8 mouse cellular contexts compared by ENCODE assay signal in genomic region chr6:4740511-4740910, GRCm38 (mm10). TPM values are rescaled to one million over a fixed set of nuclear protein-coding genes. Genes with fewer than 3 reads are reported as not detected.
DNase-seq lines count a peak whose midpoint lies in the region; ATAC-seq lines count a peak whose summit lies in the region.

No protein-coding gene starts in this region.

- H3K36me3 ChIP-seq in midbrain, embryonic 15.5 days (replicated peaks): no peaks in the 10 kb centered on the region

- H3K4me3 ChIP-seq in midbrain, embryonic 15.5 days: no peak overlapping the region

- H3K4me2 ChIP-seq in midbrain, embryonic 15.5 days: no peak overlapping the region

- 0 out of 2 replicates have a peak overlapping the region, but pooled peaks have one; percentile 9 for H3K27ac ChIP-seq in midbrain, embryonic 15.5 days

- peaks cover 39% of the 10 kb centered on the region for H3K4me1 ChIP-seq in midbrain, embryonic 15.5 days

- H3K9ac ChIP-seq in midbrain, embryonic 15.5 days: no peak overlapping the region

- no peaks in the 10 kb centered on the region for H3K27me3 ChIP-seq in midbrain, embryonic 15.5 days (replicated peaks)

- peak; percentile 25 for DNase-seq in ovary, postnatal 36 days (ENCODE audit: low spot score)
- no peak for DNase-seq in ovary, postnatal 14 days (ENCODE audit: low spot score)
- peak; percentile 44 for DNase-seq in embryo, embryonic 10.5 days (ENCODE audit: low spot score)
- DNase-seq in heart, adult 8-10 months (ENCODE audit: low spot score): peak; percentile 27
- DNase-seq in left cerebral cortex, postnatal 25 days (ENCODE audit: low spot score in 2 of 2): peak; percentile 12 to 55
- DNase-seq in urinary bladder, postnatal 25 days (ENCODE audit: low spot score): no peak

- intact Hi-C loops in left cerebral cortex, postnatal 25 days (cut with DNase I): no loop called here

- ATAC-seq in midbrain, embryonic 15.5 days (replicated peaks): no peak
- ATAC-seq in erythroid progenitor cell, adult 5-6 weeks (replicated peaks; ENCODE audit: low FRiP score, poor library complexity, severe bottlenecking): no peak

- no peaks in the 10 kb centered on the region for H3K9me3 ChIP-seq in midbrain, embryonic 15.5 days

- 19% methylated on average over 6 of the region's 6 CpGs for WGBS in midbrain, embryonic 15.5 days

RNA-seq across cellular contexts. Expression of gene Sgce, which starts 6.5 kb away (rescaled TPM):
- total RNA-seq in heart, adult 8-10 months (2022): 10 to 100 TPM; 15.6 to 19.6 (median 17.3) TPM
- 10 to 100 TPM; 34.7 to 35.1 TPM for total RNA-seq in left cerebral cortex, postnatal 25 days (2021)
- 58.5 and 58.9 TPM in 2 replicates for polyA plus RNA-seq in midbrain, embryonic 15.5 days (2015; fragmentation: Nextera tagmentation; extraction: Ambion mirVana)
- total RNA-seq in erythroid progenitor cell, adult 5-6 weeks (2015; ENCODE audit: low replicate concordance): 3.4 TPM in 1 of 2 replicates, not detected in the other
- total RNA-seq in erythroid progenitor cell, adult 5-6 weeks (2017; ENCODE audit: low replicate concordance): 0.64 TPM in 1 of 2 replicates, not detected in the other

RNA-seq across cellular contexts. Expression of gene Peg10, which starts 6.6 kb away (rescaled TPM):
- 1 to 10 TPM in 2 of 4 experiments, under 1 TPM in 2; 0.83 to 1.2 (median 1.0) TPM for total RNA-seq in heart, adult 8-10 months (2022)
- 10 to 100 TPM; 12.5 to 19.1 TPM for total RNA-seq in left cerebral cortex, postnatal 25 days (2021)
- polyA plus RNA-seq in midbrain, embryonic 15.5 days (2015; fragmentation: Nextera tagmentation; extraction: Ambion mirVana): 7.9 and 8.5 TPM in 2 replicates
- not detected in 2 replicates for total RNA-seq in erythroid progenitor cell, adult 5-6 weeks (2015; ENCODE audit: low replicate concordance)
- 0.13 TPM in 1 of 2 replicates, not detected in the other for total RNA-seq in erythroid progenitor cell, adult 5-6 weeks (2017; ENCODE audit: low replicate concordance)

Comparison
In these comparisons a context has a peak if more than half of its experiments do, and no peak if none do; other contexts are left out.
1. DNase-seq: peak in ovary, postnatal 36 days (single experiment), embryo, embryonic 10.5 days (single experiment), heart, adult 8-10 months (single experiment) and left cerebral cortex, postnatal 25 days (2 of 2); none in ovary, postnatal 14 days (single experiment) and urinary bladder, postnatal 25 days (single experiment).
2. RNA of gene Peg10, which starts 6.6 kb away (total RNA-seq): 12.5 to 19.1 TPM in left cerebral cortex, postnatal 25 days; 0.83 to 1.2 TPM in heart, adult 8-10 months and 0.13 TPM in erythroid progenitor cell, adult 5-6 weeks; every median in the first group is over 4 times any median in the second.